Mouse (Mus musculus): ENCODE results near the gene Exo1. TPM values are rescaled to one million over a fixed set of nuclear protein-coding genes. Genes with fewer than 3 reads are reported as not detected.

Gene Exo1
- polyA plus RNA-seq, 1 experiment from 2014 or later: 155 TPM

Other genes with a start within 250 kb of the Exo1 start
- gene Opn3, start 187.8 kb upstream of the Exo1 start, polyA plus RNA-seq (2016; fragmentation: Nextera tagmentation; extraction: Ambion mirVana): 9.5 and 11.6 TPM in 2 replicates
- 5.0 and 5.2 TPM in 2 replicates for gene Chml, start 187.7 kb upstream of the Exo1 start, polyA plus RNA-seq (2016; fragmentation: Nextera tagmentation; extraction: Ambion mirVana)
- gene Wdr64, start 182.0 kb upstream of the Exo1 start, polyA plus RNA-seq (2016; fragmentation: Nextera tagmentation; extraction: Ambion mirVana): not detected in 2 replicates
- 0.33 TPM in 1 of 2 replicates, not detected in the other for gene Gm38100, start 39.7 kb downstream of the Exo1 start, polyA plus RNA-seq (2016; fragmentation: Nextera tagmentation; extraction: Ambion mirVana)
- 0.69 and 0.98 TPM in 2 replicates for gene Rbm8a2, start 98.5 kb downstream of the Exo1 start, polyA plus RNA-seq (2016; fragmentation: Nextera tagmentation; extraction: Ambion mirVana)